Mouse (Mus musculus): Measurements from ENCODE around the gene Tfrc.

Gene Tfrc

GRCm38 (mm10) chr16:32669243-32669642, 60.5 kb downstream of the Tfrc start:
- DNase-seq (ENCODE audit: low spot score) = no peak

GRCm38 (mm10) chr16:32670354-32671124, 61.8 kb downstream of the Tfrc start:
- no peak for DNase-seq (ENCODE audit: low spot score)

- no peak for DNase-seq (ENCODE audit: low spot score)
Measured at GRCm38 (mm10) chr16:32671206-32671887, 62.6 kb downstream of the Tfrc start.

- no peak for DNase-seq (ENCODE audit: low spot score)
Measured at GRCm38 (mm10) chr16:32672250-32672649, 63.5 kb downstream of the Tfrc start.

GRCm38 (mm10) chr16:32672861-32673560, 64.3 kb downstream of the Tfrc start:
- DNase-seq (ENCODE audit: low spot score) = no peak

GRCm38 (mm10) chr16:32674121-32674740, 65.5 kb downstream of the Tfrc start:
- DNase-seq (ENCODE audit: low spot score) = no peak

DNA sequence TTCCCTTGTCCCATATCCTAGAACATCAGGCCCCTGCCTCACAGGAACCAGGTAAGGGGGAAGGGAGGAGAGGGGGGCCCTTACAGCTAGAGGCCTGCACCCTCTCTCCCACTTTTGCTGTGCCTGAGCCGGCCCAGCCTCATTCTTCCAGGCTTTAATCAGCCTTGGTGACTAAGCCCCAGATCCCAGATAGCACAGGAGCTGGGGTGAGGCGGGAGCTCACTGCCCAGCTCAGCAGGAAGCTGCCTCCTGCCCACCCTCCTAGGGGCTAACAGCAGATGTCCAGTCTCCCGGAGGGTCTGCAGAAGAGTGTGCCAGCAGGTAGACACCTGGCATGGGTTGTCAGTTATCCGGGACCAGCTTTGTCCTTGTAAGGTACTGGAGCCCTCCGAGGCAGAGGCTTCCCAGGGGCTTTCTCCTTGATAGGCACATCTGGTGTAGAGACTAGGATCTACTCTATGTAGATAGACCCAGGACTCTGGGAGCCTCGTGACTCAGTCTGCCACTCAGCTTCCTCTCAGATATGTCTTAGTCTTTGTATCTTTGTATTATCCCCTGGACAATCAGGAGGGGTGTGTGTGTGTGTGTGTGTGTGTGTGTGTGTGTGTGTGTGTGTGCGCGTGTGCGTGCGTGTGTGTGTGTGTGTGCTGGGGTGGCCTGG, 68.5 kb downstream of the Tfrc start:
- no peak for DNase-seq (ENCODE audit: low spot score)

DNA sequence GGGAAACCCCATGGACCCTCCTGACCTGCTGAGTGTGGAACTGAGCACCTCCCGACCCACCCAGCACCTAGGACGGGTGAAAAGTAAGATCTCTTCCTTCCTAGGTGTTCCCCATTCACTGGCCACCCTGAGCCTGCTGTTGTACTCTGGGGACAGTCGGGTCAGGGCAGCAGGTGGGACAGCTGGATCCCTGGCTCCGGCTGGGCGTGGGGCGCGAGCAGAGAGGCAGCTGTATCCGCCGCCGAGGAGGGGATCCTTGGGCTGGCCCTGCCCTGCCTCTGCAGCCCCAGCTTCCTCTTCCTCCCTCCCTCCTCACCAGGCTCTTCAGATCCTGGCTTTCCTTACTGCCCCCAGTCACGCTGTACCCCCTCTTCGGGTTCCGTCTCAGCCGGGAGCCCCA, 69.2 kb downstream of the Tfrc start:
- DNase-seq (ENCODE audit: low spot score) = no peak

DNA sequence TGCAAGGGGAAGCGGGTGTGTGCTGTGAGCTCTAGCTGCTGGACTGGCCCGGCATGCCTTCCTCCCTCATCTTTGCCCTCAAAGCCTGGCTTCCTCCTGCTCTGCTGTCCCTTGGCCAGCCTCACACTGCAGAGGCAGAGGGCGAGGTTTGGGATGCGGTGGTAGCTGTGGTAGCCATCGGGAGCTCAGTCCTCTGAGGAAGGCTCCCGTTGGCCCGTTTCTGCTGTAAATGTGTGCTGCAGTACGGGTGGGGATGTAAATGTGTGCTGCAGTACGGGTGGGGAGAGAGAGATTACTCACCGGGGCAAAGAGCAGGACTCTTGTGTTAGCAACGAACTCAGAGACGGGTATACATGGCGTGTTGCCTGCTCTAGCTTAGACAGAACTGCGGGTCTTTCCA, 70.1 kb downstream of the Tfrc start:
- DNase-seq (ENCODE audit: low spot score) = no peak

DNA sequence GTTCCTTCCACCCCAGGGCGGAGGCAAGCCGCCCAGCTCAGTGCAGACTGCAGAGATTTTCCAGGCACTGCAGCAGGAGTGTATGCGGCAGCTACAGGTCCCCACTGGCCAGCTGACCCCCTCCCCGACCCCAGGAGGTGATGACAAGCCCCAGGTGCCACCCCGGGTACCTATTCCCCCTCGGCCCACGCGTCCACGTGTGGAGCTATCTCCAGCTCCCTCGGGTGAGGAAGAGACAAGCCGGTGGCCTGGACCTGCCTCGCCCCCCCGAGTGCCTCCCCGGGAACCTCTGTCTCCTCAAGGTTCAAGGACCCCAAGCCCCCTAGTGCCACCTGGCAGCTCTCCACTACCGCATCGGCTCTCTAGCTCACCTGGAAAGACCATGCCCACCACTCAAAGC, 71.3 kb downstream of the Tfrc start:
- no peak for DNase-seq (ENCODE audit: low spot score)

DNA sequence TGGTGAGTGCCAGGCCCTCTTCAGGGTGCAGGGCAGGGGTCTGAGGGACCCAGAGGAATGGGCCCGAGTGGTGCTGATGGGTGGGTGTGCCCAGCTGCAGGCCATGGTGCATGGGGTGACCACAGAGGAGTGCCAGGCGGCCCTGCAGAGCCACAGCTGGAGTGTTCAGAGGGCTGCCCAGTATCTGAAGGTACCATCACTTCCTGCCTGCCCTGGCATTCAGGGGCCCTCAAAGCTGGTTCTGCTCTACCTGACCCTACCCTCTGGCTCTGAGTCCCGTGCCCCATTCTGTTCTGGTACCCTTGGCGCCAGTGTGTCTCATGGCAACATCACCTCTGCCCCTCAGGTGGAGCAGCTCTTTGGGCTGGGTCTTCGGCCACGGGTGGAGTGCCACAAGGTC, 72.1 kb downstream of the Tfrc start:
- DNase-seq (ENCODE audit: low spot score) = no peak

GRCm38 (mm10) chr16:32682194-32682593, 73.5 kb downstream of the Tfrc start:
- DNase-seq (ENCODE audit: low spot score) = no peak

Data from layer of hippocampus, adult 9-10 months (tissue).